Mouse (Mus musculus) heart, embryonic 14.5 days (tissue): ENCODE results near the gene Olfr99. TPM values are rescaled to one million over a fixed set of nuclear protein-coding genes. Genes with fewer than 3 reads are reported as not detected.

ENCODE experiments used
- polyA plus RNA-seq: library from polyadenylated mRNA; unstranded; fragments of >200 nt; fragmentation: Nextera tagmentation; extraction: Ambion mirVana; gene quantifications from 2 replicates; pipeline ENCODE4 v1.2.1, GENCODE M21; 2014

Olfr99 gene
- polyA plus RNA-seq, 1 experiment from 2014 or later: not detected

Other genes with a start within 250 kb of the Olfr99 start
- 3.6 and 8.0 TPM in 2 replicates for gene Gabbr1, start 237.5 kb downstream of the Olfr99 start, polyA plus RNA-seq
- not detected in 2 replicates for gene Olfr90, start 195.0 kb downstream of the Olfr99 start, polyA plus RNA-seq
- not detected in 2 replicates for gene Olfr91, start 185.2 kb downstream of the Olfr99 start, polyA plus RNA-seq
- not detected in 2 replicates for gene Olfr92, start 163.4 kb downstream of the Olfr99 start, polyA plus RNA-seq
- gene Olfr93, start 122.0 kb downstream of the Olfr99 start, polyA plus RNA-seq: not detected in 2 replicates
- not detected in 2 replicates for gene Ubd, start 89.6 kb downstream of the Olfr99 start, polyA plus RNA-seq
- gene Olfr94, start 82.5 kb downstream of the Olfr99 start, polyA plus RNA-seq: not detected in 2 replicates
- not detected in 2 replicates for gene Olfr95, start 70.3 kb downstream of the Olfr99 start, polyA plus RNA-seq
- not detected in 2 replicates for gene Olfr96, start 63.3 kb downstream of the Olfr99 start, polyA plus RNA-seq
- gene Olfr97, start 46.1 kb downstream of the Olfr99 start, polyA plus RNA-seq: not detected in 2 replicates
- not detected in 2 replicates for gene Olfr98, start 19.7 kb downstream of the Olfr99 start, polyA plus RNA-seq
- gene H2-M3, start 13.2 kb downstream of the Olfr99 start, polyA plus RNA-seq: 1.1 and 2.1 TPM in 2 replicates
- gene Olfr101, start 20.9 kb upstream of the Olfr99 start, polyA plus RNA-seq: not detected in 2 replicates
- gene Olfr102, start 33.6 kb upstream of the Olfr99 start, polyA plus RNA-seq: not detected in 2 replicates
- gene Olfr103, start 56.2 kb upstream of the Olfr99 start, polyA plus RNA-seq: not detected in 2 replicates
- not detected in 2 replicates for gene Olfr104-ps, start 76.1 kb upstream of the Olfr99 start, polyA plus RNA-seq
- gene Olfr105-ps, start 95.6 kb upstream of the Olfr99 start, polyA plus RNA-seq: not detected in 2 replicates
- not detected in 2 replicates for gene Olfr106-ps, start 106.9 kb upstream of the Olfr99 start, polyA plus RNA-seq
- not detected in 2 replicates for gene Olfr107, start 115.8 kb upstream of the Olfr99 start, polyA plus RNA-seq
- gene Olfr108, start 162.0 kb upstream of the Olfr99 start, polyA plus RNA-seq: not detected in 2 replicates
- gene Olfr109, start 175.5 kb upstream of the Olfr99 start, polyA plus RNA-seq: not detected in 2 replicates
- gene H2-M2, start 200.1 kb upstream of the Olfr99 start, polyA plus RNA-seq: not detected in 2 replicates
- not detected in 2 replicates for gene Olfr110, start 209.0 kb upstream of the Olfr99 start, polyA plus RNA-seq
- gene Olfr111, start 224.6 kb upstream of the Olfr99 start, polyA plus RNA-seq: 0.08 TPM in 1 of 2 replicates, not detected in the other